Mouse (Mus musculus) c-Kit-positive CD71-negative TER-119-negative erythroid progenitor cells, embryonic 14.5 days (primary cell): ENCODE results near the gene Taf1a.
"Not testable (repeated sequence)": the region's sequence is repeated elsewhere in the genome, so short reads cannot be mapped to it uniquely, and the experiment has no call there.

ENCODE experiments used
- DNase-seq: peaks from one replicate; pipeline ENCODE4 v3.0.0-alpha.2; 2013; ENCODE audit warnings: low read depth

Gene Taf1a

DNA sequence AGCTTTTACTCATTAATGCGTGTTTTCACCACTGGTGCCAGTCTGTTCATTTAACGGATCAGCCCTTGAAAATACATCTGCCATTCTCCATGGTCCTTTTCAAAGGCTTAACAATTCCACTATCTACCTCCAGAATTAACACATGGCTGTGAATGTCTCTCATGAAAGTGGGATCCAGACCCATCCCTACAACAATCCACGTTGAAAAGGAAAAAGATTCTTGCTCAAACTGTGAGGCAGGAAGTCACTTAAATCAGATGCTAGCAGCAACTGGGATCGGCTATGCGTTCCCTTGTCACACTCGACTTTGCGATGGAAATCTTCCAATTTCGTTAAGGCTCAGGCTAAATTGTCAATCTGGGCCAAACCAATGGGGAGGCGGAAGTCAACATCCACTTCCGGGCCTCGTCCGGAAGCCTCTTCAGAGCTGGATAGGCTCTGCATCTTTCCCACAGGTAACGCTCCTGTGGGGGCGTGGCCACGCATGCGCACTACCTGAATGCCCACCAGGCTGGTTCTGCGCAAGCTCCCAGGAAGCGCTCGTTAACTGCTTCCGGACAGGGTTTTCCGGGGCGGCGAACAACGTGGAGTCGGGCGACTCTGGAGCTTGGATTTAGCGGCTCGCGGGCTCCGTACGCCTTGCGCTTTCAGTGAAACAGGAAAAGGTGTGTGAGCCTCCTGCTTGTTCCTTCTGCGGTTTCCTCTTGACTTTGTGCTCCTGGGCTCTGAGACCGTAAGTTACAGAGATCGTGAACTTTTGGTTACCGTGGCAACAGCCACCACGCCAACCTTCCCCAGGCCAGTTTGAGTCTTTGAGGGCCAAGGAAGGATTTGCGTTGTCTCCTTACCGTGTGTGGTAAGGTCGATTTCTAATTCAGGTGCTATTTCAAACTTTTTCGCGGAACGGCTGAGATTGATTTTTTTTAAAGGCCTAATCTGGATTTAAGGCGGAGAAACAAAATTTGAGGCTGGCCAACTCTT lies at the start of gene Taf1a:
Gene Taf1a, plus strand, starts transcription at position 556 of the 981 bp plus-strand sequence.
- DNase-seq: peak; percentile 81

DNA sequence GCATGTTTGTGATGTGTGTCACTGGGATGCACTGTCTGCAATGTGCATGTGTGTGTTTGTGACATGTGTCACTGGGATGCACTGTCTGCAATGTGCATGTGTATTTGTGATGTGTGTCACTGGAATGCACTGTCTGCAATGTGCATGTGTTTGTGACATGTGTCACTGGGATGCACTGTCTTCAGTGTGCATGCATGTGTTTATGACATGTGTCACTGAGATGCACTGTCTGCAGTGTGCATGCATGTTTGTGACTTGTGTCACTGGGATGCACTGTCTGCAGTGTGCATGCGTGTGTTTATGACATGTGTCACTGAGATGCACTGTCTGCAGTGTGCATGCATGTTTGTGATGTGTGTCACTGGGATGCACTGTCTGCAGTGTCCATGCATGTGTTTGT lies 45.9 kb upstream of the Taf1a start:
- not testable (repeated sequence) for DNase-seq

DNA sequence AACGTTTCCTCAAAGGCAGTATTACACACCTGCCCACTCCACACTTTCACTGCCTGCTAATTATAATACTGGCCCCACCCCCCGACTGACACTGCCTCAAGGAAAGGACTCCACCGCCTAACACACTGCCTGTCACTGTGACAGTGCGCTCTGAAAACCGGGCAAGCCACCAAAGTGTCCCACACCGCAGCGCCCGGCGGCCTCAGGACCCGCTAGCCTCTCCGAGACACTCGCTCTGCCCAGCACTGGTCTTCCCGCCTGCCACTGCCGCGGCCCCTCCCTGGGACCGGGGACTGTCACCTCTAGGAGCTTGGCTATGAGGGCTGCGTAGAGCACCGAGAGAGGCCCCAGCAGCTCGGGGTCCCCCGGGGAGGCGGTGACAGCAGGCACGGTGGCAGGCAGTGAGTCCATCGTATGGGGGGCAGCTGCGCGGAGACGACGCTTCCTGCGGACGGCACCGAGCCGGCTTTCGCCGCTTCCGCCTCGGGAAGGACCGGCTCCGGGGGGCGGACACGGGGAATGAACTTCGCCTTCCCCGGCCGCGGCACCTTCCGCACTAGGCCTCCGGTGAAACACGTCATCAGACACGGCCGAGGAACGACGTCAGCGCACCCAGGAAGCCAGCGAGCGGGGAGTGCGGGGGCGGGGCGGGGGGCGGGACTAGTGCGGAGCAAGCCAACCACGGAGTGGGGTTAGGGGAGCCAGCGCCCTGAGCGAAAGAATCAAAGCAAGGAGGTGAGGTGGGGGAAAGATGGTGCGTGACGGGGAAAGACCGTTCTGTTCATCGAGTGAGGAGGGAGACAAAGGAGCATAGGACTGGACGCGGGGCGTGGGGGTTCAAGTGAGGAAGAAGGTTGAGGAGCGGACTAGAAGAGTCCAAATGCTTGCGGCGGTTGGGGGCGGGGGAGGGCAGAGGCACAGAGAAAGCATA lies 43.6 kb upstream of the Taf1a start:
- DNase-seq: peak; percentile 81

DNA sequence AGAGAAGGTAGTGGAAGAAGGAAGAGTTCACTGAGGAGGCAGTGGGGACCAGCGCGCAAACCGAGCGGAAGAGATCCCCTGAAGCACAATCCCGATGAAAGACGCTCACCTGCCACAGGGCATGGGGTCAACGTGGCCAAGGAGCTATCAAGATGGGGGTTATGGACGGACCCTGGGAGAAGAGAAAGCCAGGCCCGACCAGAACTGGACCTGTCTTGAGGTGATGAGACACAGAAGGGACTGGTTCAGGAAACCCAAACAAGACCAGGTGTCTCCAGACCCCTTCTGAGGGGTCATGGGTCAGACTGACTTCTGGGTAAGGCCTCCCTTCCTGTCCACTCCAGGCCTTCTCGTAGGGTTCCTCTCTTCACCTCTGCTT lies 43.0 kb upstream of the Taf1a start:
- DNase-seq: no peak

DNA sequence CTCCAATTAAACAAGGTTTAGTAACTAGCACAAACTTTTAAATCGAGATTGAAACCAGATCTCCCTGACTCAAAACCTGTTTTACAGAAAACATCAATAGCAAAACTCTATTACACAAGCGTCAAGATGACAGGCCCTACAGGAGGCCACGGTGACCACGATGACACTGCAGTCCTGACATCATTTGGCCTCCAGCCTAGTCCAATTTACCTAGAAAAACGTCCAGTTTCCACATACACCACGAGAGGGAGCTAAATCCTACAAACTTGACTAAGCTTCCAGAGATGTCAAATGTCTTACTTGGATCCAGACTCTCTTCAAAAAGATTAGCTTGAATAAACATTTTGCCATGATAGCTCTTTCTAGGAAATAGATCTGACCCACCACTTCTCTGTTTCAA lies 38.9 kb upstream of the Taf1a start:
- DNase-seq: peak; percentile 77

DNA sequence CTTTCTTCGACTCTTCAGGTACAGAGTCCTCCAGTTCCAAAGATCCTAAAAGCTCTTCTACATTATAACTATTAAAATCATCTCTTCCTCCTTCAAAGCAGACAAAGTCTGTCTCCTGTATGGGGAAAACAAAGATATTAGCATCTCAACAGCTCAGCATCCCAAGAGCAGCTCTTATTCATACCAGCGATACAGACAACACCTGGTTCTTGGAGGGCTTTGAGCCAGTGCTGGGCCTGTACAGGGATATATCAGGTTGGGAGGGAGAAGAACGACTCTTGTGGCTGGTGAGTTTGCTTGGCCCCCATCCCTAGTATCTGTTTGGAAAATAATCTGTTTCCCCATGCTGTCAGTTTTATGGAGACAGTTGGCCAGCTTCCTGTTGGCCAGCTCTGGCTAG lies 29.9 kb upstream of the Taf1a start:
- no peak for DNase-seq

DNA sequence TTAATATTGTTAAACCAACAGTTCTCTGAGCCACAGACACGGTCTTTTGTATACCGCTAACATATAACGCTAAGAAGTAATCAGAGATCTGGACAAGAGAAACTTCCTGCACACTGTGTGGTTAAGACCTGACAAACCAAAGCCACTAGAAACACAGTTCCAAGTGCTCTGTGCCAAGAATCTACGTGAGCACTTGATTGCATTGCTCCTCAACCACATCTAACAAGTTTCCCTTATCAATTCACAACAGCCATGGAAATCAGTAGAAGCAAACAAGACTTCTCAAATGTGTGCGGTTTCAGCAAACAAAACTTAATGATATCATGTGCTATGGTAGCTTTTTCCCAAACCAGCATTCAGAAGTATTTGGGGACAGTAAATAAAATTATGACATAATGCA lies 26.5 kb upstream of the Taf1a start:
- no peak for DNase-seq

DNA sequence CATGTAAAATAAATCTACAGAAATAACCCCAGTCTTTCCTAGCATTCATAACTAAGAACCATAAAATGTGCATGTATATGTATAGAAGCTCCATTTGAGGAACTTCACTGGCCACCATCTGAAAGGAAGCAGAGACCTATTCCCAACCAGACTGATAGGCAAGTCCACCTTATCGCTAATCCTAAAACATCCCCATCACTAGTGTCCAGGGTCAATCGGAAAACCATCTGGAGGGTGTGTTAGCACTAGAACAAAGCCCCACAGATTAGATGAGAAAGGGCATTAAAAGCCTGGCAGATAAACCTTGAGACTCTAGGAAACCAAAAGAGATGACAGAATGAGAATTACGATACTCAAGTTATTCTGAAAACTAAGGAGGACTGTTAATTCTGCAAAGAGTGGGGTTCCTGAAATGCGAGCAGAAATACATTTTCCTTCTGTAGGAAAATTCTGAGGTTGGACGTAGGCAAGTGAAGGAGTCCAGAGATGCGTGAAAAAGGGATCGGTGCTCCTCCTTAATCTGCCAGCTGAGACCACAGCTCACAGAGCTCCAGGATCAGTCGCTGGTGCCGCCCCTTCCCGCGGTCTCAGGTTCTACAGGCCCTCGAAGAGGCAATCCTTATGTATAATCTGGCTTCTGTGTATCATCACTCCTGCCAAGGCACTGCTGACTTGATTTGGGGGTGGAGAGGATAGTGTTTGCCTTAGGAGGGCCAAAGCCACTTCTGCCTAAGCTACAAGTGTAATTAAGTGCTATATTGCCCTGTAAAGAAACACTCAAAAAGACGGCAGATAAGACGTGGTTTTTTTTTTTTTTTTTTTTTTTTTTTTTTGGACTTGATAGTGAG lies 25.8 kb upstream of the Taf1a start:
- no peak for DNase-seq

DNA sequence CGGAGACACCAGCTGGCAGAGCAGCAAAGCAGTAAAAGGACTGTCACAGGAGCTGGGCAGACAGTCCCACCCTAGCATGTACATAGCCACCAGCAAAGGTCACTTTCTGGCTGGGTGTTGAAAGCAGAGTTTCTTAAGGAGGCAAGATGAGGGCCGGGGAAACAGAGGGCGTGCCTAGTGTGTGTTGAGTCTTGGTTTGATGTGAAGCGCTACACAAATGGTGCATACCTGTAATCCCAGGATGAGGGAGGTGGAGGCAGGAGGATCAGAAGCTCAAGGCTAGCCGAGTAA lies 25.3 kb upstream of the Taf1a start:
- no peak for DNase-seq

DNA sequence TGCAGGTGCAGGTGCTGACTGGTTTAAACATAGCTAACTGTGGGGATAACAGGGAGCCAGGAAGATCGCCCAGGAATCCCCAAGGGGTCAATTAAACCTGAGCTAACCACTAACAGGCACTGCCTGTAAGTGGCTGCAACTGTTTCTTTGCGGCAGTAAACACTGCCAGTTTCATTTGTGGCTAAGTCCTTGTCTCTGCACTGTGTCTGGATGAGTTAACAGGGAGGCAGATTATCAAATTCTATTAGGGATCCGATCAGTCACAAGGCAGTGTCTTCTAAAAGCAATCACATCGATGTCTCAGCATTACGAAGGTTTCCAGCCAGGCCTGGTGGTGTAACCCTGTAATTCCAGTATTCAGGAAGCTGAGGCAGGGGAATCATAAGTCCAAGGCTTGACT lies 22.4 kb upstream of the Taf1a start:
- DNase-seq: no peak

DNA sequence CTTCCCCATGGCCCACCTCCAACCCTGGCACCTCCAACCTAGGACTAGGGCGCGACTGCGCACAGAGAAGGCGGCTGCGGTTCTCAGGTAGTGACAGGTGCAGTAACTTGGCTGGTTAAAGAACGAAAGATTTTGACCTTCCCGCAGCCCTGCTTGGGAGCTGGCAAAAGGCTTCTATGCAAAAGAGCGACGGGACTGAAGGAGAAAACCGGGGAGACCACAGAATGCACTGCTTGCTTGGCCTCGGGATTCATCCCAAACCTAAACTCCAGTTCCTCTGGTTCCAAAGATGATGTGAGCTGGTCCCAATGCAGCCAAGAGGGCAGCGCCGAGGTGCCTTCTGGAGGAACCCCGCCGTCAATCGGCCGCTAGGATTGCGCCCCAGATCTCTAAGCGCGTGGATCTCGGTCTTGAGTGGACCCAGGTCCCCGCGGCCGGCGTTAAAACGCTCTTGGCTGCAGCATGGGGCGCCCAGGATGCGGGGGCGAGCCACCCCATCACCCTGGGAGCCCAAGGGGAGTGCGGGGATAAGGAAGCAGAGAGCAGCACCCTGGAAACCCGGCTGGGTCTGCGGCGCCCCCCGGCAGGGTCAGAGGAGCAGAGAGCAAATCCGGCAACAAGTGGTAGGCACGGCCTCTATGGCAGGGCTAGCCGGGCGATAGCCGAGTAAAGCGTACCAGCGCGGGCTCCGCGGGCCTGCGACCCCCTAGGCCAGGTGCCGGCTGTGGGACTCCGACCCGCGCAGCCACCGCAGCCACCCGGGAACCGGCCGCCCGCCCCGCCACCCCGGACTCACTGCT lies 20.0 kb upstream of the Taf1a start:
- DNase-seq: no peak

DNA sequence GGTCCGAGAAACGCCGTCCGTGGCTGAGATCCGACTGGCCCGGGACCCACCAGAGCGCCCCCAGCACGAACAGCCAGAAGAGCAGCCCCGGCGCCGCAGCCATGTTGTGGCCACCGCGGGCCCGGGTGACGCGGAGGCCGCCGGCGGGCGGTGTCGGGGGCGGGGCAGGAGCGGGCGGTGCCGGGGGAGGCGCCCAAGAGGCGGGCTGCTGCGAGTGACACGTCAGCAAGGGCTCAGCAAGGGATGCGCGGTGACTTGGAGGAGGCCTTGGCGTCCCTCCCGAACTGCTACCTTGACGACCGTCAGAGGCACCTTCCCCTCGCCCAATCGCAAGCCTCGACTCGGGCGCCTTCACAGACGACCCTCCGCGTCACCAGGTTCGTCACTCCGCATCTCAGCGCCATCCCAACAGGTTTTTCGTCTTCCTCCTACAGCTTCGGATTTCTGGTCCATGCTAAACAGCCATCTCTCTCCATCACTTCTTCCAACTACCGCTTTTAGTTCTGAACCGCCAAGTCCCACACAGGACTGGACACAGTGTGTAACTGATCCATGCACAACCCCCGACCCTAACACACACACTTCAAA lies 19.3 kb upstream of the Taf1a start, which contains the start of gene Mia3:
Gene Mia3, minus strand, starts transcription at position 127 of the 588 bp plus-strand sequence.
- DNase-seq: peak; percentile 73

DNA sequence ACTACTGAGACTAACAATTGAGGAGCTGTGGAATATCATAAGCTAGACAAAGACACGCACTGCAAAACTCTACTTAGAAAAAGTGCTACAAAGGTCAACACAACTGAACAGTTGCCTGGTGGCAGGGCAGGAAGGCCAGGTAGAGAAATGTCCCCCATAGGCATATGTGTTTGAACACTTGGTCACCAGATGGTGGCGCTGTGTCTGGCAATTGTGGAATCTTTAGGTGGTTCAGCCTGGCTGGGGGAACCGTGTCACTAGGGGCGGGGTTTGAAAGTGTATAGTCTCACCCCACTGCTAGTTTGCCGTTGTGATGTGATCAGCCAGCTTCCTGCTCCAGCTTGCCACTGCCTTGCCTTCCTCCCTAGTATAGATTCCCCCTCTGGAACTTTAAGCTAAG lies 14.1 kb upstream of the Taf1a start:
- DNase-seq: no peak

DNA sequence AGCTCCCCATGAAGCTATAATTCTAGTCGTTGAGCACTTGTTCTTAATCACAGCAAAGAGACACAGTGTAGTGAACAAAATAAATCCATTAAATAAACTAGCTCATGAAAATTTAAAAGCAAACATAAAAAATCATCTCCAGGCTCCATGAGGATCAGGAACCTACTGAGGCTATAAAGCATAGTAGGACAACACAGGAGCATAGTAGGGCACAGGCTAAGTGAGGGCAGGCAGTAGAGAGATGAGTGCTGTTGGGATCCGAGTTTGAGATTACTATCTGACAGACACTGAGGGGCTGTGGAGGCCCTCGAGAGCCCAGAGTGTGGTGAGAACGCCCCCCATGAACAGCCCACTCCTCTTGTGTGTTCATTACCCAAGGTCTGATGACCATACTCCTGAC lies 11.7 kb upstream of the Taf1a start:
- no peak for DNase-seq

DNA sequence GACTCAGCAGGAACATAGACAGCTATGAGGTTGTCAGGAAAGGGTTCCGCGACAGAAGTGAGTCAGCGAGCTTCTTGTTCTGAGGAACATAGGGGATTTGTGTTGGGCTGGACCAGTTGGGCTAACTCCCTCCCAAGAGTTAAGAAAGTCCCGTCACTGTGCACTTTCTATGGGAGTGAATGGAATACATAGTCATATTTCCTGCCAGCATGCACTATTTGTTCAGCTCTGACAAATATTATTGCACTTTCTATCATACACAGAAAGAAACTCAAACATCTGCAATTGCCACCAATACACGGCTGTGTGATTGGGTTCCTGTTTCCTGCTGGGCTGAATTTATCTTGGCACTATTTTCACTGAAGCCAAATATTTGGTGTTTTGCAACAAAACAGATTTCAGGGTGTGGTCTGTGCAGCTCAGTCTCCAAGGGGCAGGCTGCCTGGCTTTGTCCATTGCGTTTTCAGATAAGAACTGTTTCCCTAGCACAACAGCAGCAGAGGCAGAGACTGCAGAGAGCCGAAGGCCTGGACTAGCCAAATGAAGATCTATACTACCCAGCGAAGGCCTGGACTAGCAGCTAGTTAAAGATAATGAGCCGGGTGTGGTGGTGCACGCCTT lies 10.3 kb upstream of the Taf1a start:
- DNase-seq: no peak

DNA sequence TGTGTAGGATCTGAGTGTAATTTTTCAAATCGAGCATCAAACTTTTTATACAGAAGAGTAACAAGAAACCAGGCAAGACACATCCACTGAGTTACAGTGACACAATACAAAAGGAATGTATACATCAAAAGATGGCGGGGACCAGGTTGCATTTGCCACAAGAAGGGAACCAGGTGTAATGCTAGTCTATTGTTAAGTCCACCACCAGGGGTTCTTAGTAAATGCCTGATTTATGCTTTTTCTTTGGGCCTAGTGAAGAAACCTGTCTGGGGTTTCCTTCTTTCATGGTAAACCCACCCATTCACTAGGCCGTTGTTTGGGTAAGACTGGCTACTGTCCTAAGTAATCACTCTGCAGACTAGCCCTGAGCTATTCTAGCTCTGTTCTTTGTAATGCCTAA lies 9.4 kb upstream of the Taf1a start:
- not testable (repeated sequence) for DNase-seq

DNA sequence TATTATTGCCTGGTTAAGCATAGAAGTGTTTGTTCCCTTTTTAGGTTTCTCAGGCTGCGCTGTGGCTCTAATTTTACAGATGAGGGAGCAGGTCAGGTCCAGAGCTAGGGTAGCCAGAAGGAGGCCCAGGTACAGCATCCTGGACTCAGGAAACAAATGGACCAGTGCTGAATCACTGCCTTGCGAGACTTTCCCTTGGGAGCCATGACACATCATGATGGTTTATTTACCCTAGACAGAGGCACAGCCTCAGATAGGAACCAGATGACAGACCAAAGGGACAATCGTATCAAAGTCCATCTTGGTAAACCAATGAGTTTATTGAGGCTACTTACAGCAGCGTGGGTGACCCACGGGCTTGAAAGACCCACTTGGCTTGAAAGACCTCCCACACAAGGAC lies 7.0 kb upstream of the Taf1a start:
- DNase-seq: no peak

DNA sequence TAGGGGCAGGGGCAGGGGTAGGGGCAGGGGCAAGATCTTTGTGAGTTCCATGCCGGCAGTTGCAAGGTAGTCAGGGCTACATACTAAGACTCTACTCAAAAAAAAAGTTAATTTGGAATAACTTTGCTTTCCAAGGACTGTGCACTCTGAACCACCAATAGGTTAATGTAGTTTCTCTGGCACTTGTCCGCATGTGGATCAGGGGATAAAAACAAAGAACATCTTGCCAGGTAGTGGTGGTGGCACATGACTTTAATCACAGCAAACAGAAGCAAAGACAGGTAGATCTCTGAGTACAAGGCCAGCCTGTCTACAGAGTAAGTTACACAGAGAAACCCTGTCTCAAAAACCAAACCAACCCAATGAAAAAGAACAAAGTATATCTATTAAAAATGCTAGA lies 6.2 kb upstream of the Taf1a start:
- DNase-seq: no peak

DNA sequence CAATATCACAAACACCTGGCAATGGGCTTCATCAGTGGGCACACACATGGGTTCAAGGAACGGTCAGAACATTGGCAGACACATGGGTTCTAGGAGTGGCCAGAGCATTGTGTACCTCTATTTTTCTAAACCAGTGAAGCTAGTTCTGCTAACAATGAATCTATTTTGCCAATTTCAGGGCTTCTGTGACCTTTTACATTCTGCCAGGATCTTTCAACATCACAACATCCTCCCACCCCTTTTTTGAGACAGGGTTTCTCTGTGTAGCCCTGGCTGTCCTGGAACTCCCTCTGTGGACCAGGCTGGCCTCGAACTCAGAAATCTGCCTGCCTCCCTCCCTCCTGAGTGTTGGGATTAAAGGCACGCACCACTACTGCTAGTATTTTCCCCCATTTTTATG lies 1.4 kb upstream of the Taf1a start:
- not testable (repeated sequence) for DNase-seq

DNA sequence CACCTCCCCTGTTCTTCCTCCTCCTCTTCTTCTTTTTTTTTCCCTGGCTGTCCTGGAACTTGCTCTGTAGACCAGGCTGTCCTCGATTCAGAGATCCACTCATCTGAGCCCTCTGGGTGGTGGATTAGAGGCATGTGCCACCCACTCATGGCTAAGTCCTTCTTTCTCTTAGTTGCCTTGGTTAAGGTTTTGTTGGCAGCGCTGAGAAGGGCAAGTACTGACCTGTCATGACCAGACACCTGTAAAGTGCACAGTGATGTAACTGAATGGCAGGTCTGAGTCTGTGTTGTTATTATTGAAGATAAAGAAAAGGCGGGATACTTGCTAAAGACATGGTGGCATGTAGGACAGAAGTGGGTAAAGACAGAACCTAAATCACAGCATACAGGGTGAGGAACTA lies 14.6 kb downstream of the Taf1a start:
- DNase-seq: no peak
